Mouse (Mus musculus) common myeloid progenitor, adult 5-6 weeks (primary cell): ENCODE measurements at regions not wholly inside any gene's neighbourhood (a gene's known extent, or its start where the extent isn't known, plus 50 kb on each side); places are given as distances from the start of the nearest gene placed in this dataset.
A peak's percentile ranks its signal among the peaks of the same experiment; 100 is the strongest.

Source experiments
- ATAC-seq: replicated peaks from 2 replicates; pipeline ENCODE4 v1.8.0; 2016; ENCODE audit warnings: low read depth, mild to moderate bottlenecking, moderate TSS enrichment, inconsistent platforms; ENCODE audit not compliant: poor library complexity, severe bottlenecking

GRCm38 (mm10) chr11:57911698-57912283 is 79.2 kb upstream of the Hand1 start:
- ATAC-seq: peak; percentile 90

- no peak for ATAC-seq
Measured at GRCm38 (mm10) chr11:57904216-57904615, 71.6 kb upstream of the Hand1 start.

- peak; percentile 43; the same call in 1 of the 2 replicates for ATAC-seq
Measured at GRCm38 (mm10) chr11:57899335-57899734, 66.7 kb upstream of the Hand1 start.

GRCm38 (mm10) chr11:57895497-57895896 is 62.9 kb upstream of the Hand1 start:
- peak; percentile 85 for ATAC-seq

- no peak for ATAC-seq
Measured at GRCm38 (mm10) chr11:57882736-57883635, 50.4 kb upstream of the Hand1 start.
